Mouse (Mus musculus) spleen, adult 18-20 months (tissue): Measurements from ENCODE around the gene Anp32b.
A peak's percentile ranks its signal among the peaks of the same experiment; 100 is the strongest.

Experiments
- DNase-seq, 2 experiments: peaks; one replicate each; pipeline ENCODE4 v3.0.0; 2022; ENCODE audit warnings: mixed read lengths in 2 of 2

Anp32b gene

GRCm38 (mm10) chr4:46450519-46451131 is at the start of gene Anp32b:
TSS of gene Anp32b (plus strand) at chr4:46450902.
- peak; percentile 88 to 94 for DNase-seq

DNA sequence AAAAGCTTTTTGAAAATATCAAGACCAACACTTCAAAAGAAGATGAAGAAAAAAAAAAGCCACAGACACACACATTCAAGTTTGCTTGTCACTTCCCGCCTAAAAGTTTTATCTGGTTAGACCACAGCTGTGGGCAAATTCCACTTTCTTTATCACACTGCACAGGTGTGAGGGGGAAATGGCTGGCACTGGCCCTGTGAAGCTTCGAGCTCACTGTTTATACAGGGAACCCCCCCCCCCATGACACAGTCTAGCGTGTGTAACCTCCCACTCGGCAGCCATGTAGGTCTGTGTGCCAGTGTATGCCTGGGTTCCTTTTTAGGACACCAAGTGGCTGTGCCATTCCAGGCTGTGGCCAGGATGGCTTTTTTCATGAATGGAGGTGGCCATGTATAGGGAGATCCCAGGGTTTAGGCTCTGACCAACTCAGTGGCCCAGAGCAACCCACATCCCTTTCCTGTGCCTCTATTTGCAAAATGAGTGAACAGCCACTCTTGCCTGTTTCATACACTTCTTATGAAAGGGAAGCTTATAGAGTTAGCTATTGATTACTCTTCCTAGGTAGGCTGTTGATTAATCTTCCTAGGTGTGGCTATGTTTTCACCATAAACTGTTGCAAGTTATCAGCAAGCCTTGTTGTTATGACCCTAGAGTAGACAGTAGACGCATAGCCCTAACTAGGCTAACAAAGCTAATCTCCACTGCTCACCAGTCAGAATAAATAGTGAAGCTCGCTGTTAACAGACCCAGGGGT is 46.5 kb upstream of the Anp32b start:
- no peak for DNase-seq

DNA sequence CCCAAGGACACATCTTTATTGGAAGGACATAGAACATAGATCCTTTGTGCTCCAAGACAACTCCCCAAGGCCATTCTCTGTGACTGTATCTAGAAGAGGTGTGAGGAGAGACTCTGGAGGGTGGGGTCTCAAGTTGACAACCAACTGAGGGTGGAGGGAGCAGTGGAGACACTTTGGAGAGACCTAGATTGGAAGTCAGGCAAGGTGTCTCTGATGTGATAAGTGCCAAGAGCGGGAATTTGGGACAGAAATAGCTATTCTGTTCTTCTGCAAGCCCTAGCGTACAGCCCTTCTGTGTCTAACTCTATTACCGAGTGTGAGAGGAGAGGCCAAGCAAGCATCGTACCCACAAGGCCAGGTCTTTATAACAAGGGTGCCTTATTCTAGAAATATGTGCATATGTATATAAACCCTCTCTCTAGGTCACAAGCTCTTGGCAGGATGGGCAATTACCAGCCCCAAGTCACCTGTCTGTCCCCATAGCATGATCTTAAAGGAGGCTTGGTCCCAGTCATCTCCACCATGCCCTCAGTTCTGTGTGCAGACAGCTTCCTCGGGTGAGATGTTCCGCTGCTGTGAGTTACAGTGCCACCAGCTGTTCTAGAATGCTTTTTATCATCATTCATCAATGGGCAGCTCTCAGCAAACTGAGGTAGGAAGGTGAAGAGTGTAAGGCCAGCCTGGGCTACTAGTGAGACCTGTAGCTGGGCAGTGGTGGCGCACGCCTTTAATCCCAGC is 43.6 kb upstream of the Anp32b start:
- DNase-seq, result no peak

GRCm38 (mm10) chr4:46410677-46411076 is 40.0 kb upstream of the Anp32b start:
- no peak for DNase-seq

GRCm38 (mm10) chr4:46411489-46411888 is 39.2 kb upstream of the Anp32b start:
- peak; percentile 29 to 40 for DNase-seq

GRCm38 (mm10) chr4:46412113-46412512 is 38.6 kb upstream of the Anp32b start:
- no peak for DNase-seq

GRCm38 (mm10) chr4:46413406-46413805 is 37.3 kb upstream of the Anp32b start, which contains the start of gene Hemgn:
TSS of gene Hemgn (minus strand) at chr4:46413506.
- DNase-seq, result no peak

DNA sequence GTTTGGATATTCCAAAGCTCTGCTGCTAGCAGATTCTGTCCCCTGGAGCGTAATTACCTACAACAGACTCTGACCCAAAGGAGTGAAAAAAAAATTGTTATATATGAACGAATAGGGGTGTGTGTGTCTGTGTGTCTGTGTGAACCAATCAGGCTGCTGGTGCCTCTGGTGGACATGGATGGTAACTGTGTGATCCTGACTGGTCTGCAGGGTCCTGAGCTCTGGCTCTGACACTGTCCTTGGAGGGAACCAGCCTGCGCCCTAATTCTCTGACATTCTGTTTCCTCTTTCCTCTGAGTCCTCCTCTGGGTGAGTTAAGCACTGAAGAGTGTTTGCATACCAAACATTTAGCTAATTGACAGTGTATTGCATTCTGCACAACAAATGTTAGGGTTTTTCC is 33.2 kb upstream of the Anp32b start:
- no peak for DNase-seq

- no peak for DNase-seq
Observed at GRCm38 (mm10) chr4:46418851-46419250, 31.9 kb upstream of the Anp32b start.

- no peak for DNase-seq
Observed at GRCm38 (mm10) chr4:46422625-46423024, 28.1 kb upstream of the Anp32b start.

DNA sequence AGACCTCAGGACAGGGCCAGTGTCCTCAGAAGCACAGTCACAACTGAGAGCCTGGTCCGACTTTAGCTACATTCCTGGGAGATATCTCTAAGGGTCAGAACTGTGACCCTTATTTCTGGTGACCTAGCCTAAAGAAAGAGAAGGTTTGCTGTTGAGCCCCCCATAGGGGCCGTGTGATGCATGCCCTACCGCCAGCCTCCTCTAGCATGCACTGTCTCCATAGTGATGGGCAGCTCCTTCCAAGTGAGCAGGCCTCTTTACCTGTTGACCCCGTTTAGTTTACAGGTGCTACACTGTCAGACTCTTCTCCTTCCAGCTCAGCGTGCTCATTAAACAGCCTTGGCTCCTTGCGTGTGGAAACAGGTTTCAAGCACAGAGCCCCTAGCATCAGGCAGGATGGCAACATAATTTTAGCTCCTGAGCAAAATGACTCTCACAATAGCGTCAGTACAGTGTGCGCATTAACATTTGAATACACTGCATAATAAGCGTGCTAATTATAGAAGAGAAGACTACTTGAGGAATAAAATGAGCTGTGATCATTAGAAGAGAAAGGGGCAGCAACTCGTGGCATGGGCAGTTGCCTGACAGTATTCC is 21.7 kb upstream of the Anp32b start:
- DNase-seq, result no peak

- no peak for DNase-seq
Observed at GRCm38 (mm10) chr4:46432339-46433036, 18.2 kb upstream of the Anp32b start.

- DNase-seq, result no peak
Observed at GRCm38 (mm10) chr4:46442501-46442900, 8.2 kb upstream of the Anp32b start.

- DNase-seq, result no peak
Observed at GRCm38 (mm10) chr4:46445237-46445945, 5.3 kb upstream of the Anp32b start.

DNA sequence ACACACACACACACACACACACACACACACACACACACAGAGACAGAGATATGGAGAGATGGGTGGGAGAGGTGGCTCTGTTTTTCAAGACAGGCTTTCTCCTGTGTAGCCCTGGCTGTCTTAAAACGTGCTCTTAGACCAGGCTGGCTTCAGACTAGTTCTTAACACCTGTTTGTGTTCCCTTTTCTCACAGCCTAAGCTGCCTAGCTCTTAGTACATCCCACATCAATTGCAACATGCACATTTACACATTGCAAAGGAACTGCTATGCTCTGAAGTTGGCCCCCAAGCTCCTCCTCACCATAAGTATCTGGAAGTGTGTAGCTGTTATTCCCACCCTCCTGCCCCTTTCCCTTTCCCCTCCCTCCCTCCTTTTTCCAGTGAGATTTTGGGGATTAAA is 3.2 kb upstream of the Anp32b start:
- DNase-seq, result no peak

GRCm38 (mm10) chr4:46448886-46449285 is 1.8 kb upstream of the Anp32b start:
- no peak for DNase-seq

DNA sequence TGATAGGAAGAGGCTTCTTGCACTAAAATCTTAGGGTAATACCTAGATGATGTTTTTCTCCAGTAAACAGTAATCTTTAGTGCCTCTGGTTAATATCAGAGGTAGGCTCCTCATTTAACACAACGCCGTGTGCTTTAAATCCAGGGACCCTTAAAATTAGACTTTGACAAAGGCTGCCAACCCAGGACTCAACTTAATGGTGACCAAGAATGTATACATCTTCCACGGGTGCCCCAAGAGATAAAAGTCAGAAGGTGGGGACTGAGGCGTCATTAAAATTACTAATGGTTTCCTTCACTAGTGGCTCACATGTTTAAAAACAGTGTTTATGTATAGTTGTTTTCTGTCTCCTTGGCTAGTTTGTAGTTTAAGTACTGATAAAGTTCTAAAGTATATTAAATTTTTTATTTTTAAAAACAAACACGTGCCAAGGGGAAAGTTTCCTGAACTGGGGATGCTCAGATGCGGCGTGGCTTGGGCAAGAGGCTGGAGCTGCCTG is 633 bp upstream of the Anp32b start:
- no peak for DNase-seq

GRCm38 (mm10) chr4:46451240-46451757 is 597 bp downstream of the Anp32b start:
- peak; percentile 74 to 83 for DNase-seq

DNA sequence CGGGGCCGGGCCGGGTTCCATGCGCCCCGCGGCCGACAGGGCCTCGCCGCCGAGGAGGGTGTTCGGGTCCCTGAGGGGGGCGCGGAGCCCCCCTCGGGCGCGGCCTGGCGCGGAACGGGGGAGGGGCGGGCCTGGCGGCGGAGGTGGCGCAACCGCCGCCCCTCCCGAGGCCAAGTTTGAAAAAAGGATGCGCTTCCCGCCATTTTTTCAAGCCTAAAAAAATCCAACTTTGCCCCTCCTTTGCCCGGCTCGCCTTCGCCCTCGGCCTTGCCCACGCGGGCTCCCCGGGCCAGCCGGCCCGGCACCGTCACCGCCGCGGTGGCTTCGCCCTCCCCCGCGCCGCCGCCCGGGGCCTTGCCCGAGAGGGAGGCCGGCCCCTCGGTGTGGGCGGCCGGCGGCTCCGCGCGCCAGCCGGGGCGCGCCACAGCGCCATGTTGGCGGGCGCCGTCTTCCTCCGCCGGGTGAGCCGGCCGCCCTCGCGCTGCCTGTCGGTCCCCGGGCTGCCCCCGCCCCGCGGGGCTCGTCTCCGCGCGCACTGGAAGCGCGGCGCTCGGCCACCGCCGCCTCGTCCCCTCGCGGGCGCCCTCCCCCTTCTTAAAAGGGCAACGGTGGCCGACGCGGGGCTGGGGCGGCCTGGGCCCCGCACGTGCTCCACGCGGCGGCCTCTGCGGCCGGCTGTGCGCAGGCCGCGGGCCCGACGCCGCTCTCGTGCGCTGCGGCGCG is 1.2 kb downstream of the Anp32b start:
- DNase-seq, result peak; percentile 63 to 75

- DNase-seq, result peak; percentile 54 to 56
Observed at GRCm38 (mm10) chr4:46452481-46452850, 1.8 kb downstream of the Anp32b start.
